Mouse (Mus musculus) testis, adult 2 months (tissue): ENCODE measurements around the gene Ints3.

Experiments
- CTCF ChIP-seq: fragments of 200-500 bp; IDR thresholded peaks from 2 replicates; pipeline ENCODE4 v1.5.1; 2012; ENCODE audit warnings: low read depth, mild to moderate bottlenecking, inconsistent platforms, low read length, moderate library complexity; ENCODE audit not compliant: control insufficient read depth, insufficient read depth, insufficient replicate concordance
- POLR2A ChIP-seq: fragments of 200-500 bp; IDR thresholded peaks from 2 replicates; pipeline ENCODE4 v1.6.1; 2012; ENCODE audit warnings: low read depth, mild to moderate bottlenecking, inconsistent platforms, low read length, moderate library complexity; ENCODE audit not compliant: control insufficient read depth

GRCm38 (mm10) chr3:90451396-90452095, 18.1 kb upstream of the Ints3 start:
- TF ChIP-seq CTCF (no peak), POLR2A (no peak)
